Mouse (Mus musculus) spleen, postnatal 4 days (tissue): ENCODE data around the gene Sbno2.

Experiments
- DNase-seq, 2 experiments: peaks; one replicate each; pipeline ENCODE4 v3.0.0; 2022; ENCODE audit warnings: low spot score in 2 of 2

Sbno2 gene

DNA sequence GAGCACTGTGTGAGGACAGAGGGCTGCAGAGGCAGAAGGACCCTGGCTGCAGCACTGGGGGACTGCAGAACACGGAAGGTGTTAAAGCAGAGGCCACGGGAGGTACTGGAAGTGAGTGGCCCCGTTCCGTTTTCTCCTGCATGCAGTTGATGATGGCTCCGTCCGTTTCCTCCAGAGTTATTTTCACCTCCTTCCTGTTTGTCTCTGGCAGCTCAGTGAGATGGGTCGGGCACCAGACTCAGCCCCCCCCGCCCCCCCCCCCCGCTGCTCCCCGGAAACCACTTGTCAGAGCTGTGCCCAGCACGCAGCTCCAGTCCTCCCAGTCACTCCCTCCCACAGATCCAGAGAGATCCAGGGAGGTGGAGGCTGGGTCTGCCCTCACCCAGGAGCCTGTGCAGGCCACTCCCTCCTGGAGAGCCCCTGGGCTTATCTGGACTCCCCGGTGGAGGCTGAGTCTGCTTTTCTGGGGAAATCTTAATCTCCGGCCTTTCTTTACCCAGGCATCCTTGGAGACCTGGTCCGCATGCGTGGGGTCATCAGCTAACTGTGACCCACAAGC lies 86.6 kb downstream of the Sbno2 start:
- DNase-seq, result peak in 1 of 2 experiments; percentile 62

DNA sequence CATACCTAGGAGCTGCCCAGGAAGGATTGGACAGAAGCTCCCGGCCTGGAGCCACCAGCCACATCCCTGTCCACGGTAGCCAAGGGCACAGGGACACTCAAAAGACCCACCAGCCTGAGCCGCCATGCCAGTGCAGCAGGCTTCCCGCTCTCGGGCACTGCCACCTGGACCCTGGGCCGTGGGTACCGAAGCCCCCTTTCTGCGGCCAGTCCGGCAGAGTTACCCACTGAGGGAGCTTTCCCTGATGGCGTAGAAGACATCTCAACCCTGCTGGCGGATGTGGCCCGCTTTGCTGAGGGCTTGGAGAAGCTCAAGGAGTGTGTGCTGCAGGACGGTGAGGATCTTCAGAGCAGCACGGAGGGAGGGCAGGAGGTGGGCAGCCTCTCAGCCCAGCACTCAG lies 87.6 kb downstream of the Sbno2 start:
- peak in 1 of 2 experiments; percentile 49 for DNase-seq

DNA sequence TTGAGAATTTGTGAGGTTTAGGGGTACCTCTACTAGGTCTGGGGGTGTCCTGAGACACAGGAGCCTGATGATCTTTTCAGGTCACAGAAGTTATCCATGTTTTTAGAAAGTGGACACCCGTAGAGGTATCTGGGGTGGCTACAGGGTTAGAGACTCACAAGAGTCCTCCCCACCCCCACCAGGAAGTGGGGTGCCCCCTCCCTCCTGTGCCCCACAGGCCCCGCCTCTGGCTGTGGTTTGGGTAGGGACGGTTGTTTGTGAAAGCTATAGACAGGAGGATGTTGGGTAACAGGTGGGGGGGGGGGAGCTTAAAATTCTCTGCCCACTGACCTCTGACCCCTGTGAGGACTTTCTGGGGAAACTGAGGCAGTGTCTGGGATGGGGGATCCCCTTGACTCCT lies 88.0 kb downstream of the Sbno2 start:
- DNase-seq, result peak; percentile 86 to 90

DNA sequence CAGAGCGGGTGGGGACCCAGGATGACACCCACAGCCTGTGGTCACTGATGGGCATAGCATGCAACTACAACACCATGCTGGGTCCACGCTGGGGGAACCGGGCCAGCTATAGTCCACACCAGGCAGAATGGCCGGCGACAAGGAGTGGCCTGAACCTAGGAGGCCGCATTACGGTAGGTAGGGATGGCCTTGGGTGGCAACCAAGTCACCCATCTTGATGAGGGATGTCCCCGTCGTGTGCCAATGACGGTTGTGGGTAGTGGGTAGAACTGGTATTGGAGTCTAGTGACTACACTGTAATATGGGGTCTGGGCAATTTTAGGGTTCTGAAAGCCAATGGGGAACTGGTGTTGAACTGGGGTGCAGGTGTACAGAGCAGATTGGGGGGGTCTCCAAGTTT lies 88.4 kb downstream of the Sbno2 start:
- DNase-seq, result no peak

DNA sequence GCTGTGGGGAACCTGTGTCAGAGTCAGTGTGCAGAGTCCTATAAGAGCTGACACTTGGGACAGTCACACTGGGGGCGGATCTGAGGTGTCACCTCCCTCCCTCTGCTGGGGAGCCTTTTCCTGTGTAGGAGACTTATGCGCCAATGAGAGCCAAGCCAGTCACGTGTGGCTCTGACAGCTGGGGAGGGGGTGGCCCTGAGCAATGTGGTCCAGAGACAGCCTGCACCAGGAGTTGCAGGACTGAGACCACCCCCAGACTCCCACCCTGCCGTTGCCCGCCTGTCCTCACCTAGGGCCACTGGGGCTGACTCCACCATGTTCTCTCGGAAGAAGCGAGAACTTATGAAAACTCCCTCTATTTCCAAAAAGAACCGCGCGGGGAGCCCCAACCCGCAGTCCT lies 88.9 kb downstream of the Sbno2 start, which contains the start of gene Arhgap45:
Arhgap45 (plus strand) TSS at position 143 of the 400 bp plus-strand sequence.
- peak; percentile 82 to 87 for DNase-seq

DNA sequence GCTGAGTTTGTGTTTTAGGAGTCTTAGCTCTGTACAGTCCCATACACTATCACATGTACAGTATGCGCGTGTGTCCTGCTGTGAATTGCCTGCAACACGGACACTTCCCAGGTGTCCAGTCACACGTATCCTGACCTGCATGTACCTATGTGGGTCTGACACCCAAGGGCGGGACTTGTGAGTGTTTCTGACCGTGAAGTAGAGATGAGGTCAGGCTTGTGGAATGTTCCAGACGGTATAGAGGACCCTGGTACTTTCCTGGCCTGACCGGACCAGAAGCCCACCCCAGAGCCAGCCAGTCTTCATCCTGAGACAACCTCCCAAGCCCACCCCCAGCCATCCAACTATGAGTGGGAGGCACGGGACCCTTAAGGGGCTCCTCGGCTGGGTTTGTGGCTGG lies 89.8 kb downstream of the Sbno2 start:
- no peak for DNase-seq

DNA sequence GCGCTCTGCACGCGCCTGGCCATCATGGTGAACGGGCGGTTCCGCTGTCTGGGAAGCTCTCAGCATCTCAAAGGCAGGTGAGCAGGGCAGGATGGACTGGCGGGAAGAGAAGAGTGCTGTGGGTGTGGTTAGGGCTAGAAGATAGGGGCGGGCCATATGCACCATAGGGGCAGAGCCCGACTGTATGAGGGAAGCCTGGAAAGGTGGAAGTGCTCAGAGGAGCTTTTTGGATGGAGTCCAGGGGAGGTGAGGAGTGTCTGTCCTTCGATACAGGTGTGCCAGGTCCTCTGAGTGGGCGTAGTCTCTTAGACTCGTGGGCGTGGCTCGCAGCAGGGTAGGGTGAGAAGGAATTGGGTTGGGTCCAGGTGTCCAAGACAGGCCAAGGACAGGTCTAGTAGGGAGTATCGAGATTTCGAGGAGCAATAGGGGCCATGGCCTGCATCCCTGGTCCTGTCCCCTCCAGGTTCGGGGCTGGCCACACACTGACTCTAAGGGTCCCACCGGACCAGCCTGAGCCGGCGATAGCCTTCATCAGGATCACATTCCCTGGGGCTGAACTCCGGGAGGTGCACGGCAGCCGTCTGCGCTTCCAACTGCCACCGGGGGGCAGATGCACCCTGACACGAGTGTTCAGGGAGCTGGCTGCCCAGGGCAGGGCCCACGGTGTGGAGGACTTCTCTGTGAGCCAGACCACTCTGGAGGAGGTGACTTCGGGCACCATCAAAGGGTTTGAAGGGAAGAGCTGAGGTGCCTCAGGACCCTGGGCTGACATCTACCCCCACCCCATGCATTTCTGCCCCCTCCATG lies 90.7 kb downstream of the Sbno2 start:
- DNase-seq, result peak in 1 of 2 experiments; percentile 53

DNA sequence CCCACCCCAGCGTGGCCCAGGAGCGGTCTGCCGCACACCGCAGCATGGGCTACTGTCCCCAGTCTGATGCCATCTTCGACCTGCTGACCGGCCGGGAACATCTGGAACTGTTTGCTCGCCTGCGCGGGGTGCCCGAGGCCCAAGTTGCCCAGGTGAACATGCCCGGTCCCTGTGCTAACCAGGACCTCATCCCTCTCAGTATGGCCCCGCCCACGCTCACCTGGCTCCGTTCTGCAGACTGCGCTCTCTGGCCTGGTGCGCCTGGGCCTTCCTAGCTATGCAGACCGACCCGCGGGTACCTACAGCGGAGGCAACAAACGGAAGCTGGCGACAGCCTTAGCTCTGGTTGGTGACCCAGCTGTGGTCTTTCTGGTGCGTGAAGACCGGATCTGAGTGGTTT lies 91.8 kb downstream of the Sbno2 start:
- DNase-seq, result no peak

DNA sequence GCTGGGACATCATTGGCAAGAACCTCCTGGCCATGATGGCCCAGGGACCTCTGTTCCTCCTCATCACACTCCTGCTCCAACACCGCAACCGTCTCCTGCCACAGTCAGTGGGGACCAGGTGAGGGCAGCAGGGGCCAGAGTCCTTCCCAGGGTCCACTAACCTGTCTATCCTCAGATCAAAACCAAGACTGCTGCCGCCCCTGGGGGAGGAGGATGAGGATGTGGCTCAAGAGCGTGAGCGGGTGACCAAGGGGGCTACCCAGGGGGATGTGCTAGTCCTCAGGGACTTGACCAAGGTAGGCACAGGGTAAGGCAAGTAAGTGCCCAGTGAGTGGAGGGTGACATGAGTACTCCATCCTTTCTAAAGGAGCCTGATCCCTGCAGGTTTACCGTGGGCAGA lies 93.6 kb downstream of the Sbno2 start:
- no peak for DNase-seq
